In genomic region chr3:61358107-61358506, GRCm38 (mm10) we compare ENCODE assay signal across 11 mouse cellular contexts. TPM values are rescaled to one million over a fixed set of nuclear protein-coding genes. Genes with fewer than 3 reads are reported as not detected.
DNase-seq lines count a peak whose midpoint lies in the region; ATAC-seq and TF ChIP-seq lines count a peak whose summit lies in the region.
"Had no signal": no experiment of that assay in that cellular context is flagged by ENCODE, and none has a peak within 500 bp of the region (broad histone marks: within the 10 kb centered on the region; RNA-seq: fewer than 3 reads in every experiment).

No protein-coding gene starts in this region.

- no peak for TF ChIP-seq CTCF in kidney, postnatal 0 days (IDR thresholded peaks at IDR 0.05; ENCODE audit: low read depth)
- TF ChIP-seq CTCF in spleen, adult 2 months (IDR thresholded peaks at IDR 0.05; ENCODE audit: extremely low read depth, insufficient read depth, insufficient read length, insufficient replicate concordance), result no peak

- no peak overlapping the region for H3K4me2 ChIP-seq in forebrain, embryonic 13.5 days
- H3K4me2 ChIP-seq in kidney, postnatal 0 days (ENCODE audit: low read length), result no peak overlapping the region
- H3K4me2 ChIP-seq: lung, embryonic 15.5 days had no signal

- H3K27ac ChIP-seq in forebrain, embryonic 13.5 days, result no peak overlapping the region
- no peak overlapping the region for H3K27ac ChIP-seq in forebrain, embryonic 10.5 days
- H3K27ac ChIP-seq in kidney, postnatal 0 days, result no peak overlapping the region
- no peak overlapping the region for H3K27ac ChIP-seq in spleen, adult 2 months (ENCODE audit: insufficient read depth, low read length)
- H3K27ac ChIP-seq: lung, embryonic 15.5 days had no signal

- H3K27me3 ChIP-seq in forebrain, embryonic 13.5 days, result no peaks in the 10 kb centered on the region
- H3K27me3 ChIP-seq in forebrain, embryonic 10.5 days (ENCODE audit: poor library complexity, severe bottlenecking), result no peaks in the 10 kb centered on the region
- no peaks in the 10 kb centered on the region for H3K27me3 ChIP-seq in kidney, postnatal 0 days (ENCODE audit: insufficient read depth, low read length)
- no peaks in the 10 kb centered on the region for H3K27me3 ChIP-seq in spleen, adult 2 months (ENCODE audit: control insufficient read depth, insufficient read depth, low read length)
- H3K27me3 ChIP-seq: lung, embryonic 15.5 days had no signal

- DNase-seq in forebrain, embryonic 10.5 days (ENCODE audit: extremely low spot score, low spot score), result no peak
- peak; percentile 36 for DNase-seq in kidney, postnatal 0 days (ENCODE audit: low spot score)
- no peak for DNase-seq in kidney, adult 18-20 months
- DNase-seq in spleen, adult 2 months (ENCODE audit: low read depth in 1 of 2, low spot score in 2 of 2), result peak; percentile 14 to 44
- DNase-seq in spleen, adult 12 weeks (ENCODE audit: low spot score), result no peak
- no peak for DNase-seq in ovary, postnatal 14 days (ENCODE audit: low spot score)
- DNase-seq in testis, postnatal 10 days (ENCODE audit: low spot score), result no peak

- no peaks in the 10 kb centered on the region for H3K9me3 ChIP-seq in forebrain, embryonic 13.5 days (replicated peaks)
- H3K9me3 ChIP-seq in forebrain, embryonic 10.5 days, result no peaks in the 10 kb centered on the region
- no peaks in the 10 kb centered on the region for H3K9me3 ChIP-seq in kidney, postnatal 0 days (replicated peaks; ENCODE audit: low read length)
- H3K9me3 ChIP-seq: lung, embryonic 15.5 days had no signal

- WGBS in forebrain, embryonic 13.5 days, result 35% methylated on average over 6 of the region's 6 CpGs
- WGBS in forebrain, embryonic 10.5 days, result 79% methylated on average over 6 of the region's 6 CpGs
- 53% methylated on average over 6 of the region's 6 CpGs for WGBS in kidney, postnatal 0 days
- 17% methylated on average over 6 of the region's 6 CpGs for WGBS in spleen, adult 2 months

- TF ChIP-seq POLR2A in spleen, adult 2 months (IDR thresholded peaks at IDR 0.05; ENCODE audit: low read depth, low read length), result no peak

- H3K4me1 ChIP-seq in forebrain, embryonic 13.5 days, result 0 out of 2 replicates have a peak, but pooled peaks cover 2% of the 10 kb centered on the region
- 0 out of 2 replicates have a peak, but pooled peaks cover 5% of the 10 kb centered on the region for H3K4me1 ChIP-seq in forebrain, embryonic 10.5 days
- no peaks in the 10 kb centered on the region for H3K4me1 ChIP-seq in kidney, postnatal 0 days (replicated peaks; ENCODE audit: insufficient read depth, low read length)
- H3K4me1 ChIP-seq in spleen, adult 2 months (ENCODE audit: control insufficient read depth, insufficient read depth, insufficient read length), result no peaks in the 10 kb centered on the region
- H3K4me1 ChIP-seq: lung, embryonic 15.5 days had no signal

- peak; percentile 54 for ATAC-seq in forebrain, embryonic 13.5 days
- no peak for ATAC-seq in kidney, postnatal 0 days (replicated peaks; ENCODE audit: low FRiP score, low read depth)

- H3K4me3 ChIP-seq in forebrain, embryonic 13.5 days, result no peak overlapping the region
- H3K4me3 ChIP-seq in forebrain, embryonic 10.5 days, result no peak overlapping the region
- H3K4me3 ChIP-seq in kidney, postnatal 0 days (replicated peaks; ENCODE audit: low read depth, low read length), result no peak overlapping the region
- H3K4me3 ChIP-seq in spleen, adult 2 months (ENCODE audit: extremely low read depth, insufficient read depth, insufficient read length), result no peak overlapping the region
- H3K4me3 ChIP-seq: lung, embryonic 15.5 days had no signal

- no peaks in the 10 kb centered on the region for H3K36me3 ChIP-seq in forebrain, embryonic 13.5 days (ENCODE audit: poor library complexity, severe bottlenecking)
- H3K36me3 ChIP-seq in forebrain, embryonic 10.5 days (replicated peaks), result no peaks in the 10 kb centered on the region
- H3K36me3 ChIP-seq in kidney, postnatal 0 days (ENCODE audit: insufficient read depth, low read length), result no peaks in the 10 kb centered on the region
- H3K36me3 ChIP-seq in spleen, adult 2 months (ENCODE audit: control insufficient read depth, insufficient read depth, low read length), result no peaks in the 10 kb centered on the region
- H3K36me3 ChIP-seq: lung, embryonic 15.5 days had no signal

- no peak overlapping the region for H3K9ac ChIP-seq in forebrain, embryonic 13.5 days
- H3K9ac ChIP-seq in kidney, postnatal 0 days (ENCODE audit: low read depth, low read length), result no peak overlapping the region
- H3K9ac ChIP-seq: lung, embryonic 15.5 days had no signal

RNA-seq across cellular contexts. Expression of gene Rap2b, which starts 3.3 kb away (rescaled TPM):
- 13.7 and 14.8 TPM in 2 replicates for polyA plus RNA-seq in forebrain, embryonic 13.5 days (2015; fragmentation: Nextera tagmentation; extraction: Ambion mirVana)
- polyA plus RNA-seq in forebrain, embryonic 10.5 days (2016; fragmentation: Nextera tagmentation; extraction: Ambion mirVana), result 10.2 and 11.4 TPM in 2 replicates
- polyA plus RNA-seq in kidney, postnatal 0 days (2015; fragmentation: Nextera tagmentation; extraction: Ambion mirVana), result 7.4 and 8.6 TPM in 2 replicates
- polyA plus RNA-seq in spleen, adult 2 months (2012; rRNA removed), result 6.4 and 7.5 TPM in 2 replicates

RNA-seq across cellular contexts. Expression of gene B430305J03Rik, which starts 7.6 kb away (rescaled TPM):
- polyA plus RNA-seq in forebrain, embryonic 13.5 days (2015; fragmentation: Nextera tagmentation; extraction: Ambion mirVana), result not detected in 2 replicates
- polyA plus RNA-seq in forebrain, embryonic 10.5 days (2016; fragmentation: Nextera tagmentation; extraction: Ambion mirVana), result not detected in 2 replicates
- not detected in 2 replicates for polyA plus RNA-seq in kidney, postnatal 0 days (2015; fragmentation: Nextera tagmentation; extraction: Ambion mirVana)
- 0.68 and 0.92 TPM in 2 replicates for polyA plus RNA-seq in spleen, adult 2 months (2012; rRNA removed)
- polyA plus RNA-seq: heart, embryonic 14.5 days; limb, embryonic 11.5 days; lung, embryonic 15.5 days had no signal

Comparison
In these comparisons a context has a peak if more than half of its experiments do, and no peak if none do; other contexts are left out.
1. DNase-seq: peak in kidney, postnatal 0 days (single experiment) and spleen, adult 2 months (2 of 2); none in forebrain, embryonic 10.5 days (single experiment), kidney, adult 18-20 months (single experiment), spleen, adult 12 weeks (single experiment), ovary, postnatal 14 days (single experiment) and testis, postnatal 10 days (single experiment).